Mouse (Mus musculus) spleen, postnatal 0 days (tissue): Measurements from ENCODE around the gene Vmn1r232. TPM values are rescaled to one million over a fixed set of nuclear protein-coding genes. Genes with fewer than 3 reads are reported as not detected.

Source experiments
- polyA plus RNA-seq: library from polyadenylated mRNA; unstranded; fragments of >200 nt; fragmentation: Nextera tagmentation; extraction: Ambion mirVana; gene quantifications from 2 replicates; pipeline ENCODE4 v1.2.1, GENCODE M21; 2015

Gene Vmn1r232
- not detected in 2 replicates for polyA plus RNA-seq

GRCm38 (mm10) chr17:20919614-20920013 is at the start of gene Vmn1r232:
Gene Vmn1r232 (minus strand): TSS chr17:20919714.

DNA sequence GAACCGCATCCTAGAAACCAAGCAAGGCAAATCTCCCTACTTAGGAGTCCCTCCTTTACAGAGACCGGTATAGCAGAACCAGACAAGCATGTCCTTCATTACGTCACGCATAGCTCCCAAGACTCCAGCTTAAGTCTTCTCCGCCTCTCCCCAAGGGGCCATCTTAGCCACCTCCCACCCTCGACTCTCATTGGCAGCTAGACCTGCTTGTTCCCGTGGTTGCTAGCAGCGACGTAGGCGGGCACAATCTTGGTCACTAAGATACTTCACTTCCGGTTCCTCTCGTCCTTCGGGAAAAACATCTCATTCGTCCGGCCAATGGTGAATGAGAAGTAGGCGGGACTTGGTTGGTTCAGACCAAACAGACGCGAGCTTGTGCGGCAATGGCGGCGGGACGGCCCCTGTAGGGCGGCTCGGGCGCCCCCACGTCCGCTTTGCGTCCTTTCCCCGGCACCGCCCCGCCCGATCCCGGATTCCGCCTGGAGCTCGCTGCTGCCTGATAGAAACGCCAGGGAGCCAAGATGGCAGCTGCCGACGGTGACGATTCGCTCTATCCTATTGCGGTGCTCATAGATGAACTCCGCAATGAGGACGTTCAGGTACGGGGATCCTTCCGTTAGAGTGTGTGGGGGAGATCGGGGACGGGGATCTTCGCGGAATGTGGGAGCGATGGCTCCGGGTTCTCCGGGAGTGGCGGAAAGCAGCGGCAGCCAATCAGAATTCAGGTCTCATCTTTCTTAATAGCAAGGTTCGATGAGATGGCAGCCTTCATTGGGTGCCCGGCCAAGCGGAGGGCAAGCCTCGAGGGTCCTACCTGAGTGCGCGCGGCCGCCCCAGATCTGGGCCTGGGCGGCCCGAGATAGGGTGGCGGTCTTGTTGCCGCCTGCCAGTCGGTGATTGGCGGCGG is 25.7 kb upstream of the Vmn1r232 start, which contains the start of gene Ppp2r1a:
Gene Ppp2r1a, plus strand, starts transcription at position 327 of the 907 bp plus-strand sequence.

DNA sequence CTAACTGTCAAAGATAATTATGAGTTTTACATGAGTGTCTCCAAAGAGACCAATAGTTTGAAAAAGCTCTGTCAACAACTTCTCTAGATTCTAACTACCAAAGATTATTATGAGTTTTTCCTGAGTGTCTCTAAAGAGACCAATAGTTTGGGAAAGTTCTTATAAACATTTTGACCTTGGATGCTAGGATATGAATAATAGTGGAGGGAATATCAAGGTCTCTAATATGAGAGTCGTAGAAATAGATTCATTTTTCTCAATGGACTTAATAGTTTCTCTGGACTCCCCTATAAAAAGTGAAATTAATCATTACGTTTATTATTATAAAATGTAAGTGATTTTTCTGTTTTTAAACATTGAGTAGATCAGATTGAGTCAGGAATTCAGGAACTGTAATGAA is 14.5 kb downstream of the Vmn1r232 start, which contains the start of gene Vmn1r231:
Gene Vmn1r231, minus strand, starts transcription at position 101 of the 400 bp plus-strand sequence.

Other genes with a start within 250 kb of the Vmn1r232 start
- not detected in 2 replicates for gene Vmn1r226, start 236.9 kb downstream of the Vmn1r232 start, polyA plus RNA-seq
- not detected in 2 replicates for gene Vmn1r227, start 189.9 kb downstream of the Vmn1r232 start, polyA plus RNA-seq
- not detected in 2 replicates for gene Vmn1r228, start 133.6 kb downstream of the Vmn1r232 start, polyA plus RNA-seq
- gene Vmn1r229, start 108.2 kb downstream of the Vmn1r232 start, polyA plus RNA-seq = not detected in 2 replicates
- gene Vmn1r230, start 79.3 kb downstream of the Vmn1r232 start, polyA plus RNA-seq = not detected in 2 replicates
- not detected in 2 replicates for gene Vmn1r231, start 14.6 kb downstream of the Vmn1r232 start, polyA plus RNA-seq
- gene Ppp2r1a, start 25.6 kb upstream of the Vmn1r232 start, polyA plus RNA-seq = 116 and 142 TPM in 2 replicates
- gene Vmn1r233, start 76.8 kb upstream of the Vmn1r232 start, polyA plus RNA-seq = not detected in 2 replicates
- gene Zfp160, start 89.2 kb upstream of the Vmn1r232 start, polyA plus RNA-seq = 8.2 and 9.2 TPM in 2 replicates